Mouse (Mus musculus) kidney, embryonic 14.5 days (tissue): Measurements from ENCODE around the gene Olfr1396. TPM values are rescaled to one million over a fixed set of nuclear protein-coding genes. Genes with fewer than 3 reads are reported as not detected.

Experiments used
- ATAC-seq: fragments of 200-750 bp; cut with Nextera tagmentation; 2 replicates; pipeline ENCODE4 v1.8.0; 2017; ENCODE audit warnings: moderate number of reproducible peaks, mild to moderate bottlenecking, moderate TSS enrichment, moderate library complexity; ENCODE audit not compliant: low FRiP score, low TSS enrichment
- H3K27ac ChIP-seq: fragments of 300-500 bp; sonication (generic); 2 replicates; pipeline ENCODE4 v1.5.1; 2014; ENCODE audit warnings: low read depth, mild to moderate bottlenecking, low read length, moderate library complexity, mixed read lengths
- H3K27me3 ChIP-seq: fragments of 300-500 bp; sonication (generic); 2 replicates; pipeline ENCODE4 v1.6.1; 2014; ENCODE audit warnings: mild to moderate bottlenecking, low read length; ENCODE audit not compliant: control insufficient read depth, insufficient read depth
- H3K36me3 ChIP-seq: fragments of 300-500 bp; sonication (generic); 2 replicates; pipeline ENCODE4 v1.6.1; 2014; ENCODE audit warnings: low read length, mixed read lengths; ENCODE audit not compliant: control insufficient read depth, insufficient read depth
- H3K4me1 ChIP-seq: fragments of 300-500 bp; sonication (generic); 2 replicates; pipeline ENCODE4 v1.6.1; 2014; ENCODE audit warnings: low read length, mixed read lengths; ENCODE audit not compliant: control insufficient read depth, insufficient read depth
- H3K4me2 ChIP-seq: fragments of 300-500 bp; sonication (generic); replicated peaks from 2 replicates; pipeline ENCODE4 v1.6.1; 2014; ENCODE audit warnings: low read depth, mild to moderate bottlenecking, low read length
- H3K4me3 ChIP-seq: fragments of 300-500 bp; sonication (generic); 2 replicates; pipeline ENCODE4 v1.5.1; 2014; ENCODE audit warnings: mild to moderate bottlenecking, low read length
- H3K9ac ChIP-seq: fragments of 300-500 bp; sonication (generic); 2 replicates; pipeline ENCODE4 v1.6.1; 2014; ENCODE audit warnings: low read depth, mild to moderate bottlenecking, low read length, moderate library complexity
- H3K9me3 ChIP-seq: fragments of 300-500 bp; sonication (generic); 2 replicates; pipeline ENCODE4 v1.6.1; 2016; ENCODE audit warnings: low read length; ENCODE audit not compliant: control insufficient read depth
- WGBS: fragments of 180-500 bp; shearing (Covaris S2); extraction: QIAGEN DNeasy Blood & Tissue Kit; methylation state at CpG from one replicate; pipeline ENCODE4 v1.1.7; 2014; 5-methylcytosine and 5-hydroxymethylcytosine counted together
- polyA plus RNA-seq: library from polyadenylated mRNA; unstranded; fragments of >200 nt; fragmentation: Nextera tagmentation; extraction: Ambion mirVana; gene quantifications from 2 replicates; pipeline ENCODE4 v1.2.1, GENCODE M21; 2014

Gene Olfr1396
- polyA plus RNA-seq, 1 experiment from 2014 or later: not detected

DNA sequence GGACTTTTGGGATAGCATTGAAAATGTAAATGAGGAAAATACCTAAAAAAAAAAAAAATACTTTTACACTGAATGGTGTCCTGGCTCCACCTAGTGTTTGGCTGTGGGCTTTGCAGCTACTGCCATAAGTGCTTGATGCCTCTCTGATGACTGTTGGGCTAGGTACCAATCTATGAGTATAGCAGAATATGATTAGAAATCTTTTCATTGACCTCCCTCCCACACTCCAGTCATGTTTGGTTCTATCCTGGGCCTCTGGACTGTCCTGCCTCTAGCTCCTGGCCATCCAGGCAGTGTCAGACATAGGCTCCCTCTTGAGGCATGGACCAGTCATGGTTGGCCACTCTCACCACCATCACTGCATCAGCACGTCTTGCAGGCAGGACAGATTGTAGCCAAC lies 5.8 kb downstream of the Olfr1396 start:
- no peaks in the 10 kb centered on the region for H3K4me1 ChIP-seq
- H3K4me3 ChIP-seq: no peak overlapping the region
- H3K4me2 ChIP-seq: no peak overlapping the region
- no peak overlapping the region for H3K27ac ChIP-seq
- no peak overlapping the region for H3K9ac ChIP-seq
- ATAC-seq: no peak
- no peaks in the 10 kb centered on the region for H3K9me3 ChIP-seq
- 36% methylated on average over 1 of the region's 1 CpGs for WGBS
- H3K27me3 ChIP-seq: no peaks in the 10 kb centered on the region
- H3K36me3 ChIP-seq: no peaks in the 10 kb centered on the region

GRCm38 (mm10) chr11:49107650-49108537 lies 6.8 kb downstream of the Olfr1396 start:
- Histone ChIP-seq H3K36me3 (no peaks in the 10 kb centered on the region), H3K4me1 (0 out of 2 replicates have a peak, but pooled peaks cover 3% of the 10 kb centered on the region), H3K9me3 (no peaks in the 10 kb centered on the region), H3K9ac (no peak overlapping the region), H3K4me3 (no peak overlapping the region), H3K27ac (no peak overlapping the region), H3K27me3 (no peaks in the 10 kb centered on the region), H3K4me2 (no peak overlapping the region)
- 49% methylated on average over 10 of the region's 10 CpGs for WGBS
- ATAC-seq: no peak

DNA sequence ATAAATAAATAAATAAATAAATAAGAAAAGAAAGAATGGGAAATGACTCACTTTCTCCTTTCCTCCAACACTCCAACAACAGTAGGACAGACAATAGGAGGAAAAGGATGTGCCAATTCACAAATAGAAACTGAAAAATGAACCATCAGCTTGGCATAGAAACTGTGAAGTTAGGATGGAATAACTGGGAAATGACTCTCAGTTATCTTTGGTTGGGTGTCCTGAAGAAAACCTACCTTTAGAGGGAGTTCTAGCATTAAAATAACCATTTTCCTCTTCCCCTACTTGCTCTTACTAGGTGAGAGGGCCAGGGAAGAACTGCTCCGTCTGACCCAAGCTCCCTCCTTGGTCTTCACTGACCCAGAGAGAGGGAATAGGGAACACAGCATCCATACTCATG lies 8.9 kb downstream of the Olfr1396 start:
- WGBS: 100% methylated on average over 1 of the region's 1 CpGs
- Histone ChIP-seq H3K27ac (no peak overlapping the region), H3K9ac (no peak overlapping the region), H3K9me3 (no peaks in the 10 kb centered on the region), H3K4me3 (no peak overlapping the region), H3K4me2 (no peak overlapping the region), H3K27me3 (no peaks in the 10 kb centered on the region), H3K36me3 (no peaks in the 10 kb centered on the region), H3K4me1 (0 out of 2 replicates have a peak, but pooled peaks cover 4% of the 10 kb centered on the region)
- ATAC-seq: no peak

DNA sequence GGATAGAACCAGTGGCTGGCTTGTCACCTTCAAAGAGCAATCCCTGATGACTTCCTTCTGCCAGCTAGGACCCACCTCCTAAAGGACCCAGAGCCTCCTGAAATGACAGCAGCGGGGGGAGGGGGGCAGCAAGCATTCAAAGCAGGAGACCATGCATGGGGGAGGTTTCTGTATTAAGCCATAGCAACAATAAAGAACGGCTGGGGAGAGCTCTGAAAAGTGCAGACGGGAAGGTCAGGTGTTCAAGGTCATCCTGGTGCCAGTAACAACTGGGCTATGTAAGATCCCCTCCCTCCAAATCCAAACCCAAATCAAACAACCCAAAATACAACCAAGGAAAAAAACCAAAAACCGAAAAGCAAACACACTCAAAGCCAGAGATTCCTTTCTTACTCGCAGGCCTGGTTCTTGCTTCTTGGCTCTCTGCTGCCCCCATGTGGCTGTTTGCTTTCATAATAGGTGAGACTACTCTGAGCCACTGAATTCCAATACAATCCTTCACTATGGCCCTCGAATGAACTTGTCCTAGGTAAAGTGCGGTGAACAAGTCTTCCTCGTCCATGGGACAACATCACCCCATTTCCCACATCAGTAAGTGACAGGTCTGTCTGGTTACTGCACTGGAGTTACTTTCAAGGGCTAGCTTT lies 11.5 kb downstream of the Olfr1396 start:
- H3K4me2 ChIP-seq: no peak overlapping the region

GRCm38 (mm10) chr11:49101500-49101899 lies 13.2 kb downstream of the Olfr1396 start:
- Histone ChIP-seq H3K36me3 (no peaks in the 10 kb centered on the region), H3K27ac (no peak overlapping the region), H3K9ac (no peak overlapping the region), H3K9me3 (no peaks in the 10 kb centered on the region), H3K4me2 (no peak overlapping the region), H3K4me3 (no peak overlapping the region), H3K27me3 (no peaks in the 10 kb centered on the region), H3K4me1 (0 out of 2 replicates have a peak, but pooled peaks cover 4% of the 10 kb centered on the region)
- 67% methylated on average over 5 of the region's 5 CpGs for WGBS
- ATAC-seq: no peak

More for the DNA sequence above, 11.5 kb downstream of the Olfr1396 start:
- no peak overlapping the region for H3K4me3 ChIP-seq
- 0 out of 2 replicates have a peak, but pooled peaks cover 4% of the 10 kb centered on the region for H3K4me1 ChIP-seq
- no peaks in the 10 kb centered on the region for H3K36me3 ChIP-seq
- peak; percentile 81 for ATAC-seq
- no peak overlapping the region for H3K9ac ChIP-seq
- no peak overlapping the region for H3K27ac ChIP-seq
- H3K27me3 ChIP-seq: no peaks in the 10 kb centered on the region
- H3K9me3 ChIP-seq: no peaks in the 10 kb centered on the region
- 10% methylated on average over 8 of the region's 8 CpGs for WGBS

- H3K9ac ChIP-seq: no peak overlapping the region
- no peaks in the 10 kb centered on the region for H3K27me3 ChIP-seq
- H3K4me3 ChIP-seq: no peak overlapping the region
- H3K36me3 ChIP-seq: no peaks in the 10 kb centered on the region
- no peaks in the 10 kb centered on the region for H3K9me3 ChIP-seq
- H3K4me2 ChIP-seq: no peak overlapping the region
- no peak for ATAC-seq
- 84% methylated on average over 3 of the region's 3 CpGs for WGBS
- no peak overlapping the region for H3K27ac ChIP-seq
- H3K4me1 ChIP-seq: 0 out of 2 replicates have a peak, but pooled peaks cover 4% of the 10 kb centered on the region
These were observed 14.3 kb downstream of the Olfr1396 start for GRCm38 (mm10) chr11:49100409-49100808.

DNA sequence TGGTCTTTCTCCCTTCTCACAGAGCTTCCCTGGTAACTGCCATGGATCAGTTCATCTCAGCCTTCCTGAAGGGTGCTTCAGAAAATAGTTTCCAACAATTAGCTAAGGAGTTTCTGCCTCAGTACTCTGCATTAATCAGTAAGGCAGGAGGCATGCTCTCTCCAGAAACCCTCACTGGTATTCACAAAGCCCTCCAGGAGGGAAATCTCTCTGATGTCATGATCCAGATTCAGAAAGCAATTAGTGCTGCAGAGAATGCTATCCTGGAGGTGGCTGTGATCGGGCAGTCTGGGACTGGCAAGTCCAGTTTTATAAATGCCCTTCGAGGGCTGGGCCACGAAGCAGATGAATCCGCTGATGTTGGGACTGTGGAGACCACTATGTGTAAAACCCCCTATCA lies 19.3 kb downstream of the Olfr1396 start:
- H3K9me3 ChIP-seq: no peaks in the 10 kb centered on the region
- no peak overlapping the region for H3K4me2 ChIP-seq
- H3K27me3 ChIP-seq: no peaks in the 10 kb centered on the region
- no peak for ATAC-seq
- H3K27ac ChIP-seq: no peak overlapping the region
- H3K4me1 ChIP-seq: no peaks in the 10 kb centered on the region
- no peak overlapping the region for H3K9ac ChIP-seq
- H3K4me3 ChIP-seq: no peak overlapping the region
- WGBS: 90% methylated on average over 4 of the region's 4 CpGs
- no peaks in the 10 kb centered on the region for H3K36me3 ChIP-seq

DNA sequence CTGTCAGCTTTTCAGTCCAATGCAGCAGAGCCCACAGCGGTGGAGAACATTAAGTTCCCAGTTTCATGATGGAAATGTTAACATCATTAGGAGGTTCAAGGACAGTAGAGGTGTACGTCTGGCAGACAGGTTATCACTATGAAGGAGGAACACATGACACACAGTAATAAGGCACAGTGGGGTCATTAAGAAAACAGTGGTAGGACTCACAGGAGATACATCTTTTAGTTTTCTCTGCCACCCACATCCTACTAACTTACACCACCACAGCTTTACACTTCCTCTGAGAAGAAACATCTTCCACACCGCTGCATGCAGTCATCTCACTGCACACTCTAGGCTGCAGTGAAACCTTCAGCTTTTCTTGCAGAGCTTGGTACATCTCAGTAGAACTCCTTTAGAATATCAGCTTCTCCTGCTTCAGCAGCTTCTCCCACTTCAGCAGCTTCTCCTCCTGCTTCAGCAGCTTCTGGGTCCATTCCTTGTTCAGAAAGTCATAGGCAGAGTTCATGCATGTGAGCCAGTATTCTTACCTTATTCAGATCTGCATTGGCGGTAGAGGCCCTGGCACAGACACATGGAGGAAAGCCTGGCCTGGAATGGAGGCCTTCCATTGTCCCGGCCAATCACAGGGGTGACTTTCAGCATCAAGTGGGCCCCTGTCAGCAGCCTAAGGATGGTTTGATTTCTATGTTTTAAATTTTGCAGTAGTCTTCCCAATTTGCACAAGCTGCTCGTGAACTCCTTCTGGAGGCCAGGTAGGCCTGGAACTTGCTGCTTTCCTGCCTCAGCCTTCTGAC lies 20.6 kb downstream of the Olfr1396 start:
- Histone ChIP-seq H3K4me1 (no peaks in the 10 kb centered on the region), H3K9ac (no peak overlapping the region), H3K4me3 (no peak overlapping the region), H3K27me3 (no peaks in the 10 kb centered on the region), H3K36me3 (no peaks in the 10 kb centered on the region), H3K27ac (no peak overlapping the region), H3K9me3 (no peaks in the 10 kb centered on the region), H3K4me2 (no peak overlapping the region)
- no peak for ATAC-seq
- WGBS: 91% methylated on average over 6 of the region's 6 CpGs
